Mouse (Mus musculus): ENCODE measurements around the gene Myb.
A peak's percentile ranks its signal among the peaks of the same experiment; 100 is the strongest.

Myb gene

DNA sequence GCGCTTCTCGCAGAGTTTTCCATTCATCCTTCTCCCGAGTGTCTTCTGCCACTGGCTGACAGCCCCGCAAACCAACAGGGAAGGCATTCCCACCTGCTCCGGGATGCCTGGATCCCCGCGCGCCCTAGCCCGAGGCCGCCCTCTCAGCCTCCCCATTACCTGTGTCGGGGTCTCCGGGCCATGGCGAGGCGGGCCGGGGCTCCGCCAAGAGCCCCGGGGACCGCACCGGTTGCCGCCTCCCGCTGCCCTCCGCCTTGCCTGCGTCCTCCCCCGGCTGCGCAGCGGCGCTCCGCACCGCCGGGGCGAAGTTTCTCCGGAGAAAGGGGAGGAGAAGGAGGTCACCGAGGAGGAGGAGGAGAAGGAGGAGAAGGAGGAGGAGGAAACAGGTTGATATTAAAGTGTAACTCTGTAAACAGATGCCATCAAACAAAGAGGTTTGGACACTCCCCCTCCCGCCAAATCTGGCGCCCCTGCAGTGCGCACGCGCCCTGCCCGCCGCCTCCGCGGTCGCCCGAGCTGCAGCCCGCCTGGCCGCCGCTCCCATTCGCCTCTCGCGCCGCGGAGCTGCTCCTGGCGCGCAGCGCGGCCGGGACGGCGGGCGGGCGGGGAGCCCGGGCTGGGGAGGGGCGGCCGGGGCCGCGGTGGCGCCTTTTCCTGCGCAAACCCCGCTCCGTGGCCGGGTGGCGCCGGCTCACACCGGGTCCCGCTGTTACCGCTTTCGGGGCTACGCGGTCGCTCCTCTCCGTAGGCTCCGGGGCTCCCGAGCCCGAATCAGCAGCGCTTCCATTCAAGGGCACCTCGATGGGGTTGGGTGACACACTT lies at the start of gene Myb:
TSS of gene Myb (minus strand) at position 448 of the 822 bp plus-strand sequence.
- DNase-seq: peak; percentile 24

DNA sequence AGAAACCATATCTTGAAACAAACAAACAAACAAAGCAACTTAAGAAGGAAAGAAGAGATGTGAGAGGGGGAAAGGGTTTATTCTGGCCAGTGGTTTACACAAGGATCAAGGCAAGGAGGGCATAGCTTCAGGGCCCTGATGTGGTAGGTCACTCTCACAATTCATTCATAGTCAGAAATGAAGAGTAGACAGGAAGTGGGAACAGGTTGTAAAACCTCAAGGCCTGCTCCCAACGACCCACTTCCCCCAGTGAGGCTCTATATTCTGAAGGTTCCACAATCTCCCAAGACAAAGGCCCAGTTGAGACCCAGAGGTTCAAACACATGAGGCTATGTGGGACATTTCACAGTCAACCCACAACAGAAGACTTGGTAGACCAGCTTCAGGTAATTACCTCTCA lies 46.6 kb upstream of the Myb start:
- no peak for DNase-seq

DNA sequence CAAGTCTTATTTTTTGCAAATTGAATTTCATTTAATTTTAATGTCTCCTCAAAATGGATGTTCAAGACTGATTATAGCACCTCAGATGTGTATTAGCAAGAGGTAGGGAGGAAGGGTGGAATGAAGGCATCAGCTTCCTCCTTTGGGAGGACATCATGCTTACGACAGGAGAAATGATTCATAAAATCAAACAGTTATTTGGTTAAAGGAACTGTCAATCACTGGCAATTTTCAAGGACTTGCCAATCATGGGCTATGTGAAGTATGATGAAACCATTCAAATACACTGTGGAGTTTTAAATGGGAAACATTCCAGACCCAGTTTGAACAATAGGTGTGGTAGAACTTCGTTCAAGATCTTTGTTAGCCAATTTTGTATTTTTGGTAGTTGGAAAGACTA lies 45.4 kb upstream of the Myb start:
- DNase-seq: no peak

DNA sequence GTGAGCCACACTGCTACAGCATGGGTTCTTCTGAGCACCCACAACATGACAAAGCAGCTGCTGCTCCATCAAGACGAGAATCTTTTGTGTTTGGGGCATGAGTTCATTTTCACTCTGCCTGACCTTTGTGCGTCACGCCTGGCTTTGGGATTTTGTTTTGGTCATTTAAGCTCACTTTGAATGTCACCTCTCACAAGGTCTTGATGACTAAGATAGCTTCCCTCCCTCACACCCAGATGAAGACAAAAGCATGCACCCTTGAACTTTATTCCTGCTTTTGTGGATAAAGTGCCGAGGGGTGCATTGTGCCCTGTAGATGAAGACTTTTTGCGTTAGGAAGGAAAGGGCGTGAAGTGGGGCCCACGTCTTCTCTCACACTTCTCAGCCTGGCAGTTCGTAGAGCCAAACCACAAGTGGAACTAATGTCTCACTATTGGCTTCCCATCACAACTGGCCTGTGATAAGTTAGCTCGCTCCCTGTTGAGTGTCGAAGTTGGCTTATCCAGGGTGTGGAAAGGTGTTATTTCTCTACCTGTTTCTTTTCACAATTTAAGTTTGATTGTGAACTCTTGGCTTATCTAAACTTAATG lies 43.8 kb upstream of the Myb start:
- no peak for DNase-seq

DNA sequence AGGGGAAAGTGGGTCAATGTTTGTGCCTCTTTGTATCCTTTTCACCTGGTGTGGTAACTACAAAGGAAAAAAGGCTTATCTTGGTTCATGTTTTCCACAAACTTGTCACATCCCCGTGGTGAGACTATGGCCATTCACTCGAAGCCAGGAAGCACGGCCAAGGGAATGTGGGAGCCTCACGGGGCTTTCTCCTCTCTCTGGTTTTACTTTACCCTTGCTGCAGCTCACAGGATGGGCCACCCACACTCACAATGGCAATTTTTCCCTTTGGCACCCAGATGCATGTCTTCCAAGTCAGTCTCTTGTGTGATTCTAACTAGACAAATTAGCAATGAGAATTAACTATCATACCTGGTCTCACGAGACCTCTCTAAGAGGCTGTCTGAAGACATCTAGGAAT lies 43.1 kb upstream of the Myb start:
- no peak for DNase-seq

DNA sequence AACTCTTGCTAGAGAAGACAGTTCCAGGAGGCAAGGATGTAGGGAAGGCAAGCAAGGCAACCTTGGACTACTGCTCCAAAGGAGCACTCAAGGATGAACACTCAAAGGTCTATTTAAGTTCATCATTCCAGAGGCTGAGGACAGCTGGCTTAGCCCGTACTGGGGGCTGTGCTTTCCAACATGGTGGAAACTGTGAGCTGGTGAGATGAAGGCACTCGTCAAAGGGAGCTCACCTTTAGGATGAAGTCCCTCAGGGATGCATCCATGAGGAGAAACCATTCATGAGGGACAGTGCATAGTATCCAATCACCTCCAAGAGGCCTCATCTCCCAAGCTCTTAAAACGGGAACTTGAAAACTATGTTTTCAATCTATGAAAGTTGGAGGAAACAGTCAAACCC lies 42.7 kb upstream of the Myb start:
- DNase-seq: no peak

DNA sequence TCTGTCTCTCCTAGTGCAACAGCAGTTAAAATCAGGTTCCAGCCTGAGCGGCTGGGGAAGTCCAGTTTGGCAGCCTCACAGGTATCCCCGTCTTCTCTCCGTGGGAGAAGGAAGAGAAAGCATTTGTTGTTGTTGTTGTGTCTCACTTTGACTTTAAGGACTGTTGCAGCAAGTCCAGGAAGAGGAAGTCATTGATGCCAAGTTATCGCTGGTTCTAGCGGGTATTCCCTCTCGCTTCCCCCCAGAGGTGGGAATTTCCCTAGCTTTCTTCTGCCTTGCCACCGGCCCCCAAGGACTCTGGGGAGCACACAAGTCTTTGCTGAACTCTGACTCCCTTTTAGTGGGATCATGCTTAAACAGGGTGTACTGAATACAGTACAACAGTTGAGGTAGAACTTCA lies 40.0 kb upstream of the Myb start:
- no peak for DNase-seq

DNA sequence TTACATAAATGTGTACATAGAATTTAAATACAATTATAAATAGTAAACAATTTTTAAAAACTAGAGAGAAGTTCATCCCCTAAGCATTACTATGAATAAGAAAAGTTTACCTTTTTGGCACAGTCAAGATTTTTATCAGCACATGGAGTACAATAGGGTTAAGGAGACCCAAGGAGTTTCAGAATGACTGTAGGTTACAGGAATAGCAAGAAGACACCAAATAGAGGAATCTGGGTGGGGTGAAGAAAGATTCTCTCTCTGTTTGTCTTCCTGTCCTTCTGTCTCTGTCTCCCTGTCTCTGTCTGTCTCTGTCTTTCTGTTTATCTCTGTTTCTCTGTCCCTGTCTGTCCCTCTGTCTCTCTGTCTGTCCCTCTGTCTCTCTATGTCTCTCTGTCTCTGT lies 39.5 kb upstream of the Myb start:
- no peak for DNase-seq

DNA sequence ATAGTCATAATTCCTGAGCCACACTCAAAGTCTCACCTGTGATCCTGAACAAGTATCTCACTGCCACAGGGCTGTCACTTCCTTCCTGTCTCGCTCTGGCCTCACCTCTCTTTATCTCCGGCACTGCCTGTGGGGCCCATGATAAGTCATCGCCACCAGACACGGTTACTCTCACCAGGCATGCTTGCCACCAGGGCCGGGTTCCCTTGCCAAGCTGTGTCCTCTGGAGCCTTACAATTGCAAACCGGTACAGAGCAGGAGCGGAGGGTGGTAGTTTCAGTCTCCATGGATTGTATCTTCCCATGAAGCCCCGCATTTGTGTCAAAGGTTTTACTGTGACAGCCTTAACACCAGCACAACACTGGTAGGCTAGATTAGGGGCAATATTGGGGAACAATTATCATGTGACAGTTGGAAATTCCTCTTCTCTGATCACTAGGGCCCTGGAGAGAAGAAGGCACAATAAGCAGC lies 35.9 kb upstream of the Myb start:
- DNase-seq: no peak

DNA sequence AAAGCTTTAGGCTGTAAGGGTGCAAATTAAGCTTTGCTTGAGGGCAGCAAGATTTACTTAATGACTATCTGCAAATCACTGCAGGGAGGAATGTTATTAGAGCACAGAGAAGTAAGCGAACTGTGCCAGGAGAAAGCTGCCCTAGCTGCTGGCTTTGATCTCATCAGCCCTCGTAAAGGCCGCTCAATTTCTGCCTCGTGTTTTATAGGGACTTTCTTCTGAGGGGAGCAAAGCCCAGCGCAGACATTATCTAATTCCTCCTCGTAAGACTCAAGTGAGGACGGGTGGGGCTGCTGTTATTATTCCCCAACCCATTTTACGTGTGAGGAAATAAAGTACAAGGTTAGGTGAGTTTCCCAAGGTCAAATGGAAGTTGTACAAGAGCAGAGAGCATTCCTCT lies 34.8 kb upstream of the Myb start:
- no peak for DNase-seq

DNA sequence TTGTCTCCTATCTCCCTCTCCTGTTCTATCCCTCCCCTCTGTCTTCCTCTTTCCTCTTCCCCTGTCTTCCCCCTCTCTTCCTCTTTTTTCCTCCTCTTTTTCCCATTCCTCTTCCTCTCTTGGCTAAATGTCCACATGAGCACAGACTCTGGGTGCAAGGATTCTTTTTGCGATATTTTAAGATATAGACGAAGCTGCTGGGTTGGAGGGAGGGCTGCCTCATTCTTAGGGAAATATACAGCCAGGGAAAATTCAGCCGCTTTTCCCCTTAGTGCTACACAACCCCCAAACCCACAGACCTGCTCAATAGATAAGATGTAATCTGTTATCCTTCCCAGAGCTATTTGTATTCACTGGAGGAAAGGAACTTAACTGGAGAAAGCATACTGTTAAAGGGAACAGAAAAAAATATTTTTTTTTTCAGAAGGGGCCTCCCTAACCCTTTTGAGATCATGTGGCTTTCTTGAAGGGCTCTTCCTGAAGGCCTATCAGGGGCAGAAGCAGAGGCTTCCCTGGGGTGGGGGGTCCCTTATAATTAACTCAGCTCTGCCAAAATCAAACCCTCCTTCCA lies 33.2 kb upstream of the Myb start:
- no peak for DNase-seq

DNA sequence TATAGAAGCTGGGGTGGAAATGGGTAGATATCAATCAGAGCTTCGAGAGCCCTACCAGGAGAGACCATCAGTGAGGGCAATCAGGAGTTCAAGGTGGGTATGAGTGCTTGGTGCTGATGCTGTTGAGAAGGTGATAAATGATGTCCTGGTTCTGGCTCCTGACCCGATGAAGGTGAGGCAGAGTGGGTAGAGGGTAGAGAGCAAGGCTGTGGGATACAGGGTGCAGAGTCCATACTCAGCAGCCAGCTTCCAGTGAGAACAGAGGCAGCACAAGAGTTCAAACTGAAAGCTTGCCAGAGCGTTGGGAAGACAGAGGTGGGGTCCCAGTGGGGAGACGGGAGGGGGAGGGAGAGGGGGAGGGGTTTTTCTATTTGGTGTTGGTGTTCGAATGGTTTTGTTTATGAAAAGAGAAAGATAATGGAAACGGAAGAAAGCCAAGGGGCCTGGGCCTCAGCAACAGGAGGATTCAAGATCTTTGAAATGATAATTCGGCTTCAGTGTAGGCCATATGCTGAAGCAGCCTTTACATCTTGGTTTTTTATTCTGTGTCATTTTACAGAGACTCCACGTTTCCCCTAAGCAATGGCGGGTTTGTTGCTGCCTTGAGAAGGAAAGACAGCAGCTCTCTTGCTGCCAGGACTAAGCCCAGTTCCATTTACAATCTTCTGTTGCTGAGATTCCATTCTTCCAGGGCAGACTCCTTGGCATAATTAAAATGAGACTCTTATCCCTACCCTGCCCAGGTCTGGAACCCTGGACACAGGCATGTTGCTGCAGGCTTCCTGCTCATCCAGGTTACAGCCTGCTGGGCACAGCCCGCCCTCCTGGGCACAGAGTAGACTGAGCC lies 32.5 kb upstream of the Myb start:
- DNase-seq: no peak

DNA sequence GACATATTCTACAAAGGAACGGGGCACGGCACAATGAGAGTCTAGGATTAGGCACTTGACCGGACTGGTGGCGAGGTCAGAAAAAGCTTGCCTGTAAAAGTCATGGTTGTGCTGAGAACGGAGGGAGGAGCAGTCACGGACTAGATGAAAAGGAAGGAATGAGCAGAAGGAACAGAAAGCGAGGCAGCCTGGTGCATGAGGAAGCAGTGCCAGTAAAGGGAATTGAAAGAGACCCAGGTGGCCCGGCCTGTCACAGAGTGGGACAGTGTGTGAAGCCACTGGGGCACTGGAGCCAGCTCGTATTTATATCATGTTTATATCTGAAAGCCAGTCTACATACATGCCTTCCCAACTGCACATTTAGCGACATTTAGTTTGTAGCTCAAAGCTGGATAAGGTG lies 31.7 kb upstream of the Myb start:
- DNase-seq: no peak

DNA sequence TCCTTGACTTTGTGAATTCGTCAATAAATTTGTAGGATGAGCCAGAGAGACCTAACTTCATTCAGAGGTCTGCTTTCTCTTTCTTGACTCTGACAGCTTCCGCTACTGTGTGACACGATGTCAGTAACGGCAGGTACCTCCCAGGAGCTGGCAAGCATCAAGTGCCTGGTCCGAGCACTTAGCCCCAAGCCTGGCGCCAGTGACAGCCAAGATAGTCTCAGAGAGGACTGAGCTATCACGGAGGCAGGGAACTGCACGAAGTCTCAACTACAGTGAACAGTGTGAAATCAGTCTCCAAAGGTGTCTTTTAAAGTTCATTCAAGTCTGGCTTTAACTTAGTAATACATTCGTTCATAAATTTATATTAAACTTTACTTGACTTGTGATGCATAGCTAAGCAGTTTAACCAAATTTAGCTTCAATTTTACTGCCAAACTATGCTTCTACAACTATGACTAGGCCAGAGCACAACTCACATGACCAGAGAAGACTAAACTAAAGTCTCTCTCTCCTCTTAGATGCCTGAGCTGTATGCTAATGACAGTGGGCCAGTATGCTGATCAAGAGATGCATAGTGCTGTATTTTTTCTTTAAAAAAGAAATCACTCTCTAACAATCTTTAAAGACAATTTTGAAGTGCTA lies 29.1 kb upstream of the Myb start:
- no peak for DNase-seq

DNA sequence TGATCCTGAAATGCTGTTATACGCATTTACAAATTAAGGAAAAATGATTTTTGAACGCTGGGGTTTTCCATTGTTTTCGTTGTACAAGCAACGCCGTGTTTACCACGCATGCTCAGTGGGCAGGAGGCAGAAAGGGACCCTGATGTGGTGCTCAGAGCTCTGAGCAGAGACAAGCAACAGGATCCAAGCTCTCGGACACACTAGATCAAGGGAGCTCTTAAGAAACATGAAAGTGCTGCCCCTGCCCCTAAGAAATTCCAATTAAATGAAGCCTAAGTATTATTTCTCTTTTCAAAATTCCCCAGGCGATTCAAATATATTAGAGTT lies 28.5 kb upstream of the Myb start:
- no peak for DNase-seq

DNA sequence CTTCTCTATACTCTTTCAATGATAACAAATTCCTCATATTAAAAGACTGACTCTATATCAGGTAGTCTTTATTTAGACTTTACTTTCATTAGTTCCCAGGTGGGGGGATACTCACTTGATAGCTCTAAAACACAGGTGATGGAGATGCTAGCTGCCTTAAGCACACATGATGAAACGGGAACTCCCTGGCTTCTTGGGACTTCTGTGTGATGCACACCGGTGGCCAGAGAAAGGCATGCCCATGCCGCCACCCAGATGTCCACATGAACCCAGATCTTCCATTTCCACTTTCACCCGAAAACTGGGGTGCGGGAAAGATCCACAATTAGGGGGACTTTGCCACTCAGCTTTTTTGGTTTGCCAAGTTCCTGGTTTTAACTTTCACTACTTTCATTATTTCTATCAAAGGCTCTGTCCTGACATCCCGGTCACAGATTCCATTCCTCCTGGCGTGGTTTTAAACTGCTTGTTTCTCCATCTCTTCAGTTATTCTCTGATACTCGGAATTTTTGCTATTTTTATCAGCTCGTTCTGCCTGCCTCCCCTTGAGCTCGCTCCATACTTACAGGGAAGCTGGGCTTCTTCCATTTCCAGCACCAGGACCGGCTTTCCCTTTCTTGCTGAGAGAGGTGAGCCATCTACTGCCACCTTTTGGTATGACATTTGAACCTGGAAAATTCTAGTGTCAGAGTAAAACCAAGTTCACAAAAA lies 27.9 kb upstream of the Myb start:
- DNase-seq: peak; percentile 62

DNA sequence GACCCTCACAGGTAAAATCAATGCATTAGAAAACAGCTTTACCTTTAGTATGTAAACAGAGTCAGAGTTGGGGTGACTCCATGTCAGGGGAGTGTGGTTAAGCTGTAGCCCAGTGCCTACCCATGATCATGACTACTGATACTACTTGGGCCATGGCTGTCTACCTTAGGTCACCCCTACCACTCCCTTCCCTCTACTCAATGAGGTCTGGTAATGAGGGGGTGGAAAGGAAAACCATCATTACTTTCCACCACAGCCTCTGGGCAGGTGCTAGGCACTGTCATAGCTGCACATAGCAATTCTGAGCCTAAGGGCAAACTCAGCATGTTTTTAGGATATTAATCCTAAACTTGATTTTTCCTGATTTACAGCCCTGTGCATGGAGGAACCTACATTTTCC lies 27.1 kb upstream of the Myb start:
- no peak for DNase-seq

DNA sequence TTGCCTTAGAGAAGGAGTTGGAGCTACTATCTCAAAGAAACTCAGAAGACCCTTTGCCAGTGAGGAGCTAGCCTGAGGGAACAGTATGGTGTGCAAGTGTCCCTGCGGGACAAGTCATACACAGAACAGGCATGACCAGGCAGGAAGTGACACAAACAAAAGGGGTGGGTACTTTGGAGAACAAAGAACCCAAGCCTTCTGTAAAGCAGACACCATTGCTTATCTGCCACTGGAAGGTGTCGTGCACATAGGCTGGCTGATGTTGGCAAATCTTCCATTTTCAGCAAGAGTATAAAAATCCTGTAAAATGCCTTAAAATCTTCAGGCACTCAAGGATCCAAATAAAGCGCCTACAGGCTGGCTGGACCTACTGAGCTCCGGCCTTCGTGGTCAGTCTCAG lies 25.9 kb upstream of the Myb start:
- no peak for DNase-seq

DNA sequence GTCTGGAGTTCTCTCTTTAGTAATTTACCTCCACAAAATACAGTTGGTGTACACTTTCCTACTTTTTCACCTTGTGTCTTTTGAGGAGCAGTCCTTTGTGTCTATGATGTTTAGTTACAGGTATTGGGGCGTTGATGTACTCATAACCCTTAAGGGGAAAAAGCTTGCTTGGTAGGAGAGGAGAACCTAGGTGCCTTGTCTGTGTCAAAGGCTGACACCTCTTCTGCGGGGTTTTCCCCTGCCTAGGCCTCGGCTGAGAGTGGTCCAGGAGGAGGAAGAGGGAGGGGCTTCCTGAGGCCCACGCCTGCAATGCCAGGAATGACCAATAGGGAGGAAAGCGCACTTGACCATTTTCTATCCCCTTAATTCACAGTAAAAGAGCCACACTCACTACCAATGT lies 17.9 kb upstream of the Myb start:
- no peak for DNase-seq

DNA sequence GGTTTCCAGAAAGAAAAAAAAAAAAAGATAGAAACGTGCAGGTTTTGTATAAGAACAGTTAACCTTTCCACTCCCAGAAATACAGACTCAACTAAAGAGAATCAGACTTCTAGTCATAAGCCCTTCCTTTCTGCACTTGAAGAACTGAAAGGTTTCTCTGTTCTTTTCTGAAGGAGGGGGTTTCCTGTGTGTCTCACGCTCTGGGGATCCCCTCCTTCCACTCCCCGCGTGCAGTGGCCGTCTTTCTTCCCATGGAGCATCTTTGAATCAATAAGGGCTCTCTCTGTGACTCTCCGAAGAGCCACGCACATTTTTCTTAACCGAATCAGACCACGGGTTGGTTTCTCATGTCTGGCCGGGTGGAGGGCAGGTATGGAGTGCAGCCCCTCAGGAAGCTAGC lies 17.5 kb upstream of the Myb start:
- DNase-seq: no peak

DNA sequence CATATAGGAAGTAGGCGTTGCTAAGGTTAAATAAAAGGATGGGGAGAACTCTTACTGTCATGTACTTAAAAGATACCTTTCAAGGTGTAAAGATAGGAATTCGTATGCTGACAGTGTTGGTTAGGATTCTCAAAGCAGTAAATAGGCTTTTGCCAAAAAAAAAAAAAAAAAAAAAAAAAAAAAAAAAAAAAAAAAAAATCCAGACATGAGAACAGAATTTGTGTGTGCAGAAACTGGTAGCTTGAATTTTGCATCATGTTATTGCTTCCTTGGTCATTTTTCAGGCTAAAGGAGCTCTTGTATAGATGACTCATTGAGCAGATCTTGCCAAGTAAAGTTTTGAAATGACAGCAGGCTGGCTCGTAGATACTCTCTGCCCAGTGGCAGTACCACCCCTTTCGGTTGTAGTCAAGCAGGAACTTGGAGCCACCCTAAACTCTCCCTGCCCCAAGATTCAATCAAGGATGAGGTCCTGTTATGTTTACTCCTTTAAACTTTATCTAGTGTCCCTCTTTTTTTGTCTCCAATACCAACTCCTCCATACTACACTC lies 11.9 kb upstream of the Myb start:
- DNase-seq: no peak

DNA sequence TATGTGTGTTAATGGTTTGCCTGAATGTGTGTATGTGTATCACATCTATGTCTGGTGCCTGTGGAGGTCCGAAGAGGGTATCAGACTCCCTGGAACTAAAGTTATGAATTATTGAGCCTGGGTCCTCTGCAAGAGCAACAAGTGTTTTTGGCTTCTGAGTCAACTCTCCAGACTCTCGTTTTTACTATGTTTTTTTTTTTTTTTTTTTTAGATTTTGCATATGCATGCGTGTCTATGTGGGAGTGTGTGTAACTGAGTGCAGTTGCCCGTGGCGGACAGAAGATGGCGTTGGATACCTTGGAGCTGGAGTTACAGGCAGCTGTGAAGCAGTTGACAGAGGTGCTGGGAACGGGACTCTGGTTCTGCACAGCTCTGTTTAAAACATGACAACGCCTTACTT lies 7.7 kb upstream of the Myb start:
- no peak for DNase-seq

All from cerebellum, adult 9-10 months (tissue).